Mouse (Mus musculus): Measurements from ENCODE around the gene Asic2.

DNA sequence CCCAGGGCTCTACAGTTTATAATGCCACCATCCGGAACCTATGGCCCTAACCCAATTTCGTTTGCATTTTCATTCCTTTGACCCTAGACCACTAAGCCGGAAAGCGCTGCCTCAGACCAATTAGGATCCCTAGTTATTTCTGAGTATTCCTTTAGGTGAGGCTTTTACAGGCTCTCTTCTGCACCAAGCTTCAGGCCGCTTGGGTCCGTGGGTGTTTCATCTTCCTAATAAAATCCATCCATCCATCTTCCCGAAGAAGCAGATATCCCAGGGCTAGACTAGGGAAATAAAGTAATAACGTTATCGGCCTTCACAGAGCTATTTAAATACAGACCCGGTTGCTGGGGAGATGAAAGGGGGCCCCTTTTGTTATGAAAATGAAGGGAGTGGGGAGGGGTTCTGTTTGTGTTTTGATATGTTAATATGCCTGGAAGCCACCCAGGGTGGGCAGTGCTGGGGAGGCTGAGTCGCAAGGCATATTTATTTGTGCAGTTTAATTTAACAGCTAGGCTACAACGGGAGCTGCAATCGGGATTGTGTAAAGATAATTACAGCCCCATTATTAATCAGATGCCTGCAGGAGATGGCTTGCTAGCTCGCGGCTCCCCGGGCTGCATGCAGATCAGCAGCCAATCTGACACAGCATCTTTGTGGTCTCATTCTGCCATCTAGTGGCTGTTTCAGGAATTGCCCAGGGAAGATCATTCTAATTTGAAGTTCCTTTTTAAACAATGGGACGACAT, 355.3 kb downstream of the Asic2 start:
- TF ChIP-seq GATA1 (IDR thresholded peaks at IDR 0.05; ENCODE audit: low read length), result no peak
- no peak for TF ChIP-seq TAL1 (IDR thresholded peaks at IDR 0.05; ENCODE audit: low read length)
